Mouse (Mus musculus) bone marrow, adult 2 months (tissue): Measurements from ENCODE around the gene Gpt2.

Experiments used
- CTCF ChIP-seq: fragments of 200-500 bp; IDR thresholded peaks from 2 replicates; pipeline ENCODE4 v1.5.1; 2011; ENCODE audit warnings: low read length, control low read depth; ENCODE audit not compliant: control insufficient read depth, insufficient read depth
- POLR2A ChIP-seq: fragments of 200-500 bp; IDR thresholded peaks from 2 replicates; pipeline ENCODE4 v1.6.1; 2011; ENCODE audit warnings: low read depth, mild to moderate bottlenecking, control low read depth, low read length, borderline replicate concordance; ENCODE audit not compliant: control insufficient read depth

GRCm38 (mm10) chr8:85454750-85455149 is 37.6 kb upstream of the Gpt2 start:
- TF ChIP-seq CTCF: no peak
- TF ChIP-seq POLR2A: no peak
